Mouse (Mus musculus): Measurements from ENCODE around the gene Cfap298. TPM values are rescaled to one million over a fixed set of nuclear protein-coding genes. Genes with fewer than 3 reads are reported as not detected.
A peak's percentile ranks its signal among the peaks of the same experiment; 100 is the strongest.

Gene Cfap298
- polyA plus RNA-seq, 1 experiment from 2014 or later: 54.4 TPM

DNA sequence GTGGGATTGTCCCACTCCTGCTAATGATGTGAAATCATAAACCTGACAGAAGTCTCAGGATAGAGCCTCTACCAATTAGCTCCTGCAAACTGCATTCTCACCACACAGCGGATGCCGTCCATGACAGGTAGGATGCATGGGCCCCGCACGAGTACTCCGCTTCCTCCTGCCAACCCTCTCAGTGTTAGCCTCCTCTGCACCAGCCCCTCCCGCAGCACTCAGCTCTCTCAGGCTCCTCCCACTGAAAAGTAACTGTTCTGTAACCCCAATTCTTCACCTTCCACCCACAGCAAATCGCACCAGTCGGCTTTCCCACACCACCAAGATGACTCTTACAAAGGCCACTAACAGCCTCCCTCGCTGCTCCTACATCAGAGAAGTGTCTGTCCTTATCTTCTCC, 18.2 kb upstream of the Cfap298 start:
- Histone ChIP-seq H3K4me2 (ENCODE audit: low read depth, low read length) (no peak overlapping the region), H3K4me3 (ENCODE audit: low read length) (no peak overlapping the region), H3K27me3 (ENCODE audit: control insufficient read depth, insufficient read depth, low read length) (no peaks in the 10 kb centered on the region), H3K4me1 (ENCODE audit: control insufficient read depth, insufficient read depth, low read length) (no peaks in the 10 kb centered on the region; the same call in 1 of the 2 replicates), H3K36me3 (ENCODE audit: control insufficient read depth, insufficient read depth) (peaks cover 5% of the 10 kb centered on the region; the same call in 1 of the 2 replicates), H3K9ac (ENCODE audit: low read length) (no peak overlapping the region), H3K9me3 (replicated peaks; ENCODE audit: control insufficient read depth, low read length) (no peaks in the 10 kb centered on the region), H3K27ac (ENCODE audit: low read length) (no peak overlapping the region)
- ATAC-seq (replicated peaks; ENCODE audit: extremely low read depth, insufficient read depth, low FRiP score): no peak
- WGBS: 84% methylated on average over 9 of the region's 9 CpGs

DNA sequence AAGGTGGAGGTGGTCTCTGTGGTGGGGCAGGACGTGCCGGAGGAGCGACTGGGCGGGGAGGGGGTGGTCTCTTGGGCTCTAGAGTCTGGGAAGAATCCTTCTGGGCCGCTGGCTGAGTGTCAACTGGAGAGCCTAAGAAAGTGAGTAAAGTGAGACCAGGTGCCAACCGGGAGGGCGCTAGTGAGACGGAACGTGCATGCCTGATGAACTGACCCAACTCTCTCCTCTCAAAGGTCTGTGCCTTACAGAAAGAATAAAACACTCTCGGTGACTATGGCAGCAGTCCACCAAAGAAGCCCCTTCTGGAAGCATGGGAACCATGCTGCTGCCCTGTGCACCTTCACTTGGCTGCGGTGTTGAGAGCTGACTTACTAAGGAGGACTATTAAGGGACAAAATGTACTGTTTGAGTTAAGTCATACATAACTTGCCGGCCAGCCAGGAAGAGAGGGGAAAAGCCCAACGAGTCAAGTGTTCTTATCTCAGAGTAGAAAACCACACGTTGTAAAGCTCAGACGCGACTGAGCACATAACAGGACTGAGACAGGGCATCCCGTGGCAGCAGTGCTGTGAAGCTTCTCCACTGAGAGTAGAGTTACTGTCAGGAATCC, 15.5 kb upstream of the Cfap298 start:
- peaks cover 5% of the 10 kb centered on the region; the same call in 1 of the 2 replicates for H3K36me3 ChIP-seq (ENCODE audit: control insufficient read depth, insufficient read depth)
- H3K4me2 ChIP-seq (ENCODE audit: low read depth, low read length): no peak overlapping the region
- ATAC-seq (replicated peaks; ENCODE audit: extremely low read depth, insufficient read depth, low FRiP score): no peak
- 40% methylated on average over 17 of the region's 17 CpGs for WGBS
- H3K27me3 ChIP-seq (ENCODE audit: control insufficient read depth, insufficient read depth, low read length): no peaks in the 10 kb centered on the region
- H3K9ac ChIP-seq (ENCODE audit: low read length): no peak overlapping the region
- no peaks in the 10 kb centered on the region for H3K9me3 ChIP-seq (replicated peaks; ENCODE audit: control insufficient read depth, low read length)
- H3K4me3 ChIP-seq (ENCODE audit: low read length): no peak overlapping the region
- H3K4me1 ChIP-seq (ENCODE audit: control insufficient read depth, insufficient read depth, low read length): no peaks in the 10 kb centered on the region; the same call in 1 of the 2 replicates
- no peak overlapping the region for H3K27ac ChIP-seq (ENCODE audit: low read length)

DNA sequence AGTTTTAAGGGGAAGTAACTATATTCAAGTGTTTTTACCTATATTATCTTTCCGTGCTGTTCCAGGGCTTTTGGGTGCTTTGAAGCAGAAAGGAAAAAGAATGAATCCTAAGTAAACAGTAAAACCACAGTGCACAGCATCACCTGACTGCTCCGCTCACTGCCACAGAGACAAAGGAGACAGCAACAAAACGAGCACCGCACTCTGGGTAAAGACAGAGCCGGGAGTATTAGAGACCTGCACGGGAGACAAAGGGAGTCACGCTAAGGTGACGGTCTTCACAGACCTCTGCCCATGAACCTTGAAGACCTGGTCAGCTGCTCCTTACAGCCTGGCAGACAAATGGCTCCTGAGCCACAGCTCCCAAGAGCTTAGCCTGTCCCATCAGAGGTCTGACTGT, 12.1 kb upstream of the Cfap298 start:
- no peak for ATAC-seq (replicated peaks; ENCODE audit: extremely low read depth, insufficient read depth, low FRiP score)
- Histone ChIP-seq H3K27me3 (ENCODE audit: control insufficient read depth, insufficient read depth, low read length) (no peaks in the 10 kb centered on the region), H3K36me3 (ENCODE audit: control insufficient read depth, insufficient read depth) (peaks cover 18% of the 10 kb centered on the region), H3K4me1 (ENCODE audit: control insufficient read depth, insufficient read depth, low read length) (no peaks in the 10 kb centered on the region), H3K27ac (ENCODE audit: low read length) (no peak overlapping the region), H3K4me2 (ENCODE audit: low read depth, low read length) (no peak overlapping the region), H3K9me3 (replicated peaks; ENCODE audit: control insufficient read depth, low read length) (no peaks in the 10 kb centered on the region), H3K9ac (ENCODE audit: low read length) (no peak overlapping the region), H3K4me3 (ENCODE audit: low read length) (no peak overlapping the region)
- WGBS: 88% methylated on average over 8 of the region's 8 CpGs

DNA sequence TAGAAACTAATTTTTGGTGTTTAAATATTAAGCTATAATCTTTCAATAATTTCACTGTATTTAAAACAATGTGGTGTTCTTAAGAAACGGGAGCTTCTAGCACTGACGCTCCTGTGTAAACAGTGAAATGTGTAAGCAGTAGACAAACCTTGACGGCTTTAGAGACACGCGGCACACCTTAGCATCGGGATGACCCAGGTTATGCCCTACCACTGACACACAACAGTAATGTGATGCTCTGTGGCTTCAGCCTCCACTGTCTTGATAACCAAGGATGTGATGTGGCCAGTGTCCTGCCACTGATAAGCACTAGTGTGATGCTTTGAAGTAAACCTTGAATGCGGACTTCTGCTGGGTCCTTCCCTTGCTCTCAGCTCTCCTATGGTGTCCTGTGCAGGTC, 6.3 kb upstream of the Cfap298 start:
- H3K9ac ChIP-seq (ENCODE audit: low read length): no peak overlapping the region
- no peaks in the 10 kb centered on the region for H3K4me1 ChIP-seq (ENCODE audit: control insufficient read depth, insufficient read depth, low read length)
- WGBS: 92% methylated on average over 7 of the region's 7 CpGs
- peaks cover 33% of the 10 kb centered on the region for H3K36me3 ChIP-seq (ENCODE audit: control insufficient read depth, insufficient read depth)
- no peak overlapping the region for H3K4me2 ChIP-seq (ENCODE audit: low read depth, low read length)
- H3K4me3 ChIP-seq (ENCODE audit: low read length): no peak overlapping the region
- no peak overlapping the region for H3K27ac ChIP-seq (ENCODE audit: low read length)
- H3K9me3 ChIP-seq (replicated peaks; ENCODE audit: control insufficient read depth, low read length): no peaks in the 10 kb centered on the region
- no peaks in the 10 kb centered on the region for H3K27me3 ChIP-seq (ENCODE audit: control insufficient read depth, insufficient read depth, low read length)
- no peak for ATAC-seq (replicated peaks; ENCODE audit: extremely low read depth, insufficient read depth, low FRiP score)

DNA sequence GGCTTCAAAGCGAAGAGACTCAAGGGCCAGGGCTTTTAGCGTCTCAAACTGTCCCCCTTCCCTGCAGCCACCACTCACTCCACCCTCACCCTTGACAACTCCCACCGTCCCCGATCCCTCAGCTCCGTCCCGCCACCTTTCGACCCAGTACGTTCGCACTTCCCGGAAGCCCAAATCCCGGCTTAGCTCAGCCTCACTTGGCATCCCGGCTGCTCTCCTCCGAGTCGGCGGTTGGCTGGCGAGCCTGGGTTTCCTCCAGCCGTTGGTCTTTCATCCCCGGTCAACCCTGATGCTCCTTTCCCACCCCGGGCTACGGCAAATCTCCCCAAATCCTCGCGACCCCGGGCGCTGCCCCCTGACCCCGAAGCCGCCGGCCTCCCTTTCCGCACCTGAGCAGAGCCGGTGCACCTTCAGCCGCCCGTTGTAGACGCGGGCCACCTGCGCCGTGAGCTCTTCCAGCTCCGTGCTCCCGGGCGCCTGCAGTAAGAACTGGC, 674 bp downstream of the Cfap298 start:
- ATAC-seq (replicated peaks; ENCODE audit: extremely low read depth, insufficient read depth, low FRiP score): peak; percentile 53
- under 1% methylated on average over 36 of the region's 38 CpGs for WGBS
- H3K9ac ChIP-seq (ENCODE audit: low read length): peak overlapping the region; percentile 90

DNA sequence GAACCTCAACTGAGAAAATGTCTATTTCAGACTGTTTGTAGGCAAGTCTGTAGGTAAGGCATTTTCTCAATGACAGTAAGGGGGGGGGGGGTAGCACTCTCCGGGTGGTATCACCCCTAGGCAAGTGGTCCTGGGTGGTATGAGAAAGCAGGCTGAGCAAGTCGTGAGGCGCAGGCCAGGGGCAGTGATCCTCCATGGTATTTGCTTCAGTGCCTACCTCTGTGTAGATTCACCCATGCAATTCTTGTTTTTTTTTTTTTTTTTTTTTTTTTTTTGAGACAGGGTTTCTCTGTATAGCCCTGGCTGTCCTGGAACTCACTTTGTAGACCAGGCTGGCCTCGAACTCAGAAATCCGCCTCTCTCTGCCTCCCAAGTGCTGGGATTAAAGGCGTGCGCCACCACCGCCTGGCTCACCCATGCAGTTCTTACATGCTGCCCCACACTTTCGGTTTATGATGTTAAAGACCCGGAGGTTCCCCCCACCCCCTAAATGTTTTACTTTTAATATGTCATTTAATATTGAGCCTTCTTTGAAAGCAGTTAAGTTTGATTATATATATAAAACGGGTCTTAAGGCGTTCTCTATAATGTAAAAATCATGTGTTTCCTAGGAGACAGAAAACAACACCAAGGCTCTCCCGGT, 1.3 kb downstream of the Cfap298 start:
- ATAC-seq (replicated peaks; ENCODE audit: extremely low read depth, insufficient read depth, low FRiP score): no peak
- Histone ChIP-seq H3K4me3 (ENCODE audit: low read length) (peak overlapping the region; percentile 92), H3K9me3 (replicated peaks; ENCODE audit: control insufficient read depth, low read length) (no peaks in the 10 kb centered on the region), H3K36me3 (ENCODE audit: control insufficient read depth, insufficient read depth) (peaks cover 10% of the 10 kb centered on the region; the same call in 1 of the 2 replicates), H3K4me1 (ENCODE audit: control insufficient read depth, insufficient read depth, low read length) (peaks cover 8% of the 10 kb centered on the region), H3K27me3 (ENCODE audit: control insufficient read depth, insufficient read depth, low read length) (no peaks in the 10 kb centered on the region), H3K4me2 (ENCODE audit: low read depth, low read length) (peak overlapping the region; percentile 92), H3K9ac (ENCODE audit: low read length) (peak overlapping the region; percentile 90), H3K27ac (ENCODE audit: low read length) (peak overlapping the region; percentile 91)
- 28% methylated on average over 13 of the region's 13 CpGs for WGBS

More for the DNA sequence above, 674 bp downstream of the Cfap298 start:
- peak overlapping the region; percentile 92 for H3K4me3 ChIP-seq (ENCODE audit: low read length)
- H3K4me2 ChIP-seq (ENCODE audit: low read depth, low read length): peak overlapping the region; percentile 92
- peak overlapping the region; percentile 91 for H3K27ac ChIP-seq (ENCODE audit: low read length)
- H3K9me3 ChIP-seq (replicated peaks; ENCODE audit: control insufficient read depth, low read length): no peaks in the 10 kb centered on the region
- H3K27me3 ChIP-seq (ENCODE audit: control insufficient read depth, insufficient read depth, low read length): no peaks in the 10 kb centered on the region
- peaks cover 8% of the 10 kb centered on the region for H3K4me1 ChIP-seq (ENCODE audit: control insufficient read depth, insufficient read depth, low read length)
- H3K36me3 ChIP-seq (ENCODE audit: control insufficient read depth, insufficient read depth): peaks cover 11% of the 10 kb centered on the region; the same call in 1 of the 2 replicates

DNA sequence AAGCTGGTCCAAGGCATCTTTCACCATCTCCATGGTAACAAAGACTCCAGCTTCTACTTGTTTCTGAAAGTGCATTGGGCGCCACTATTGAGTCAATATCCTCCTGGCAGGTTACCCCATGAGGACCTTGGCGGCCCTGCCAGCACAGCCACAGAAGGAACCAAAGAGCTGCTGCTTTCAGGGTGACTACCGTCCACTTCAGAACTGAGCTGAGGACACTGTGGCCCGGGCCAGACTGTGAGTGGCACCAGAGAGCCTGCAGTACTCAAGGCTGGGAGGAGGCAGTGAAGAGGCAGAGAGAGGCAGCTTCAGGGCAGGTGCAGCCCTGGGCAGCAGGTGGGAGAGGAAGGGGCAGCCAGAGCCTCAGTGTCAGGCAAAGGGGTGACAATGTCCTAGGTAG, 7.5 kb downstream of the Cfap298 start:
- H3K4me1 ChIP-seq (ENCODE audit: control insufficient read depth, insufficient read depth, low read length): no peaks in the 10 kb centered on the region
- ATAC-seq (replicated peaks; ENCODE audit: extremely low read depth, insufficient read depth, low FRiP score): no peak

DNA sequence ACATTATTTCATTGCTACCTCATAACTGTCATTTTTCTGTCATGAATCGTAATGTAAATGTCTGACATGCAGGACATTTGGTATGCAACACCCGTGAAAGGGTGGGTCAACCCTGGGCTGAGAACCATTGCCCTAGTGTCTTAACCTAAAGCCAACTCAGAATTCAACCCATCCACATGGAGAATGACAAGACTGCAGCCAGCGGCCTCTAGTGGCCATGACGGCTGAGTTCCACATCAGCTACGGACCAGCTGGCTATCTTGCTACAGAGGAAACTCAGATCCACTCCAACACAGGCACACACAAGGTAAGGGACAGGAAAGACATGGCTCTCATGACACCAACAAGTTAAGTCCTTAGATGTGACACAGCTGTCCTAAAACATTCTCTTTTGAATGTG, 9.5 kb downstream of the Cfap298 start:
- WGBS: 19% methylated on average over 5 of the region's 5 CpGs
- ATAC-seq (replicated peaks; ENCODE audit: extremely low read depth, insufficient read depth, low FRiP score): peak; percentile 57; the same call in 1 of the 2 replicates
- H3K9ac ChIP-seq (ENCODE audit: low read length): no peak overlapping the region

More for the DNA sequence above, 7.5 kb downstream of the Cfap298 start:
- Histone ChIP-seq H3K9ac (ENCODE audit: low read length) (no peak overlapping the region), H3K4me3 (ENCODE audit: low read length) (no peak overlapping the region), H3K36me3 (ENCODE audit: control insufficient read depth, insufficient read depth) (peaks cover 2% of the 10 kb centered on the region; the same call in 1 of the 2 replicates), H3K4me2 (ENCODE audit: low read depth, low read length) (no peak overlapping the region), H3K9me3 (replicated peaks; ENCODE audit: control insufficient read depth, low read length) (peaks cover under 1% of the 10 kb centered on the region; the same call in 1 of the 2 replicates), H3K27me3 (ENCODE audit: control insufficient read depth, insufficient read depth, low read length) (no peaks in the 10 kb centered on the region), H3K27ac (ENCODE audit: low read length) (no peak overlapping the region)
- 79% methylated on average over 4 of the region's 4 CpGs for WGBS

More for the DNA sequence above, 9.5 kb downstream of the Cfap298 start:
- no peaks in the 10 kb centered on the region for H3K27me3 ChIP-seq (ENCODE audit: control insufficient read depth, insufficient read depth, low read length)
- peaks cover 3% of the 10 kb centered on the region; the same call in 1 of the 2 replicates for H3K9me3 ChIP-seq (replicated peaks; ENCODE audit: control insufficient read depth, low read length)
- peaks cover 11% of the 10 kb centered on the region; the same call in 1 of the 2 replicates for H3K4me1 ChIP-seq (ENCODE audit: control insufficient read depth, insufficient read depth, low read length)
- no peak overlapping the region for H3K4me2 ChIP-seq (ENCODE audit: low read depth, low read length)
- no peak overlapping the region for H3K4me3 ChIP-seq (ENCODE audit: low read length)
- H3K36me3 ChIP-seq (ENCODE audit: control insufficient read depth, insufficient read depth): peaks cover 5% of the 10 kb centered on the region; the same call in 1 of the 2 replicates
- no peak overlapping the region for H3K27ac ChIP-seq (ENCODE audit: low read length)

Data from heart, embryonic 16.5 days (tissue).